12 mouse cellular contexts compared by ENCODE assay signal in the genomic region with DNA sequence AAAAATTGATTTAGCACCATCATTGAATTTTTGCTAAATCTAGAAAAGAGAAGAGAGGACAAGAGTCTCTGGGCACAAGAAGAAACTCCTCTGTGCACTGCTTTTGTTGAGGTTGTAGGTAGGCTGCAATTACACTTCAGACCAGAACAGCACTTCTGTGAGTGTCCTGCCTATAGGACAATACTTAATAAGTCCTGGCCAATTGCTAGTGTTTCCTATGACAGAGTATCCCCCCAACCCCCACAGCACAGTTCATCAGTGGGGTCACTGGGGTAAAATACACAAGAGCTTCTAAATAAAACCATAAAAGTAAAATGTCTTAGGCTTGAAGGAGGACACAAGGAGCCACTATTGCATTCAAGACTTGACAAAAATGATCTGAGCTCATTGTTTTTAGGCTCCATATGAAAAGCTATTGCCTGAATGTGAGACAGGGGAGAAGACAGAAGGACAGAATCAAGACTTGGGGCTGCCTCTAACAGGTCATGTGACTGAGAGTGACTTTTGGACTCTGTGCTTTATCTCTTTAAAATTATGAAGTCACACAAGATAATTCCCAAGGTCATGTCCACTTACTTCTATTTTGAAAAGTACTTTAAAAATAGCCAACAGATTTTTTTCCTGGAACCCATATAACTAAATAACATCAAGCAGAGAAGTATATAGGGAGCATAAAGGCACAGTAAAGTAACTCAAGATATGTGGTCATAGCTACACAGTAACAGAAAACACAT. TPM values are rescaled to one million over a fixed set of nuclear protein-coding genes. Genes with fewer than 3 reads are reported as not detected.
A peak's percentile ranks its signal among the peaks of the same experiment; 100 is the strongest.
DNase-seq lines count a peak whose midpoint lies in the region; ATAC-seq and TF ChIP-seq lines count a peak whose summit lies in the region.
"Had no signal": no experiment of that assay in that cellular context is flagged by ENCODE, and none has a peak within 500 bp of the region (broad histone marks: within the 10 kb centered on the region; RNA-seq: fewer than 3 reads in every experiment).

No protein-coding gene starts in this region.

- H3K4me1 ChIP-seq in kidney, embryonic 15.5 days = peaks cover 52% of the 10 kb centered on the region
- peaks cover 68% of the 10 kb centered on the region for H3K4me1 ChIP-seq in forebrain, embryonic 13.5 days
- no peaks in the 10 kb centered on the region for H3K4me1 ChIP-seq in hindbrain, postnatal 0 days (ENCODE audit: insufficient read depth, low read length)
- 0 out of 2 replicates have a peak, but pooled peaks cover 9% of the 10 kb centered on the region for H3K4me1 ChIP-seq in stomach, embryonic 15.5 days
- H3K4me1 ChIP-seq: liver, embryonic 12.5 days had no signal

- no peaks in the 10 kb centered on the region for H3K27me3 ChIP-seq in kidney, embryonic 15.5 days
- H3K27me3 ChIP-seq in forebrain, embryonic 13.5 days = no peaks in the 10 kb centered on the region
- no peaks in the 10 kb centered on the region for H3K27me3 ChIP-seq in hindbrain, postnatal 0 days (ENCODE audit: insufficient read depth, low read length)
- H3K27me3 ChIP-seq in stomach, embryonic 15.5 days (replicated peaks) = no peaks in the 10 kb centered on the region

- peak overlapping the region; percentile 27 for H3K4me2 ChIP-seq in kidney, embryonic 15.5 days
- H3K4me2 ChIP-seq in forebrain, embryonic 13.5 days = peak overlapping the region; percentile 51
- H3K4me2 ChIP-seq in hindbrain, postnatal 0 days (ENCODE audit: low read depth, low read length) = peak overlapping the region; percentile 40
- H3K4me2 ChIP-seq in stomach, embryonic 15.5 days = peak overlapping the region; percentile 11; the same call in 1 of the 2 replicates
- H3K4me2 ChIP-seq: liver, embryonic 12.5 days had no signal

- TF ChIP-seq CTCF in hindbrain, postnatal 0 days (IDR thresholded peaks at IDR 0.05; ENCODE audit: low read depth) = no peak

- no peak overlapping the region for H3K4me3 ChIP-seq in kidney, embryonic 15.5 days (replicated peaks)
- H3K4me3 ChIP-seq in forebrain, embryonic 13.5 days = peak overlapping the region; percentile 23
- no peak overlapping the region for H3K4me3 ChIP-seq in hindbrain, postnatal 0 days (ENCODE audit: low read length)
- H3K4me3 ChIP-seq in stomach, embryonic 15.5 days (replicated peaks) = no peak overlapping the region
- H3K4me3 ChIP-seq: liver, embryonic 12.5 days had no signal

- no peak for DNase-seq in kidney, postnatal 36 days
- peak; percentile 9 for DNase-seq in hindbrain, postnatal 0 days (ENCODE audit: low spot score)
- no peak for DNase-seq in spleen, postnatal 14 days (ENCODE audit: low spot score in 2 of 2)
- DNase-seq in urinary bladder, postnatal 36 days (ENCODE audit: low spot score in 2 of 2) = no peak
- DNase-seq: cerebellum, adult 9-10 months; gastrocnemius, postnatal 36 days; layer of hippocampus, postnatal 36 days; lung, postnatal 36 days had no signal

- peak; percentile 61; the same call in 1 of the 2 replicates for ATAC-seq in kidney, embryonic 15.5 days (replicated peaks; ENCODE audit: low FRiP score)
- no peak for ATAC-seq in forebrain, embryonic 13.5 days
- no peak for ATAC-seq in hindbrain, postnatal 0 days
- ATAC-seq in stomach, embryonic 15.5 days (ENCODE audit: insufficient read depth, low FRiP score, low read depth) = no peak
- ATAC-seq: liver, embryonic 12.5 days had no signal

- H3K27ac ChIP-seq in kidney, embryonic 15.5 days = peak overlapping the region; percentile 29
- peak overlapping the region; percentile 51; the same call in 1 of the 2 replicates for H3K27ac ChIP-seq in forebrain, embryonic 13.5 days
- peak overlapping the region; percentile 29; the same call in 1 of the 2 replicates for H3K27ac ChIP-seq in hindbrain, postnatal 0 days
- 0 out of 2 replicates have a peak overlapping the region, but pooled peaks have one; percentile 3 for H3K27ac ChIP-seq in stomach, embryonic 15.5 days
- H3K27ac ChIP-seq: liver, embryonic 12.5 days had no signal

- H3K36me3 ChIP-seq in kidney, embryonic 15.5 days = peaks cover 13% of the 10 kb centered on the region
- peaks cover 27% of the 10 kb centered on the region for H3K36me3 ChIP-seq in forebrain, embryonic 13.5 days (ENCODE audit: poor library complexity, severe bottlenecking)
- no peaks in the 10 kb centered on the region for H3K36me3 ChIP-seq in hindbrain, postnatal 0 days (ENCODE audit: insufficient read depth, low read length)
- H3K36me3 ChIP-seq in stomach, embryonic 15.5 days = no peaks in the 10 kb centered on the region
- H3K36me3 ChIP-seq: liver, embryonic 12.5 days had no signal

- H3K9ac ChIP-seq in kidney, embryonic 15.5 days = no peak overlapping the region
- H3K9ac ChIP-seq in forebrain, embryonic 13.5 days = peak overlapping the region; percentile 47
- H3K9ac ChIP-seq in hindbrain, postnatal 0 days (replicated peaks; ENCODE audit: low read length) = no peak overlapping the region
- H3K9ac ChIP-seq in stomach, embryonic 15.5 days = no peak overlapping the region
- H3K9ac ChIP-seq: liver, embryonic 12.5 days had no signal

- no peaks in the 10 kb centered on the region for H3K9me3 ChIP-seq in kidney, embryonic 15.5 days (replicated peaks)
- no peaks in the 10 kb centered on the region for H3K9me3 ChIP-seq in forebrain, embryonic 13.5 days (replicated peaks)
- no peaks in the 10 kb centered on the region for H3K9me3 ChIP-seq in hindbrain, postnatal 0 days (ENCODE audit: low read length)
- no peaks in the 10 kb centered on the region for H3K9me3 ChIP-seq in stomach, embryonic 15.5 days
- H3K9me3 ChIP-seq: liver, embryonic 12.5 days had no signal

RNA-seq across cellular contexts. Expression of gene Meis2, which starts 12.8 kb away (rescaled TPM):
- 85.5 and 94.3 TPM in 2 replicates for polyA plus RNA-seq in kidney, embryonic 15.5 days (2015; fragmentation: Nextera tagmentation; extraction: Ambion mirVana)
- polyA plus RNA-seq in forebrain, embryonic 13.5 days (2015; fragmentation: Nextera tagmentation; extraction: Ambion mirVana) = 128 and 130 TPM in 2 replicates
- 132 and 133 TPM in 2 replicates for total RNA-seq in hindbrain, postnatal 0 days (2014; rRNA removed)
- polyA plus RNA-seq in hindbrain, postnatal 0 days (2015; fragmentation: Nextera tagmentation; extraction: Ambion mirVana) = 94.4 and 105 TPM in 2 replicates
- polyA plus RNA-seq in stomach, embryonic 15.5 days (2015; fragmentation: Nextera tagmentation; extraction: Ambion mirVana) = 53.0 and 57.8 TPM in 2 replicates
